Mouse (Mus musculus) cerebellum, adult 18-20 months (tissue): ENCODE measurements around the gene Cd200r4.

Experiments
- DNase-seq, 2 experiments: peaks; one replicate each; pipeline ENCODE4 v3.0.0; 2021

The Cd200r4 gene

GRCm38 (mm10) chr16:44876625-44877024 lies 65.1 kb downstream of the Cd200r4 start:
- DNase-seq, result no peak

- DNase-seq, result no peak
Measured at GRCm38 (mm10) chr16:44877595-44877994, 66.1 kb downstream of the Cd200r4 start.
